Mouse (Mus musculus) thymus, adult 2 months (tissue): ENCODE measurements around the gene Fasn.

Source experiments
- CTCF ChIP-seq: fragments of 200-500 bp; IDR thresholded peaks from 2 replicates; pipeline ENCODE4 v1.5.1; 2012; ENCODE audit warnings: mild to moderate bottlenecking, control low read depth, low read length, moderate library complexity, borderline replicate concordance; ENCODE audit not compliant: control insufficient read depth, poor library complexity, insufficient read depth; ENCODE audit errors: extremely low read depth
- POLR2A ChIP-seq: fragments of 200-500 bp; IDR thresholded peaks from 2 replicates; pipeline ENCODE4 v1.6.1; 2012; ENCODE audit warnings: mild to moderate bottlenecking, low read length, control low read depth, moderate library complexity; ENCODE audit not compliant: control insufficient read depth, poor library complexity, insufficient read depth; ENCODE audit errors: extremely low read depth

GRCm38 (mm10) chr11:120812068-120812467 is 12.3 kb downstream of the Fasn start:
- TF ChIP-seq CTCF (no peak), POLR2A (no peak)
